Mouse (Mus musculus) ES-Bruce4 (cell line): ENCODE data around the gene Abcd2.

Experiments
- CTCF ChIP-seq: IDR thresholded peaks from one replicate; pipeline ENCODE4 v1.8.1; 2011; ENCODE audit warnings: low read depth, low read length
- POLR2A ChIP-seq: IDR thresholded peaks from one replicate; pipeline ENCODE4 v1.8.1; 2011; ENCODE audit warnings: low read length; ENCODE audit not compliant: insufficient read depth

- TF ChIP-seq POLR2A: no peak
- TF ChIP-seq CTCF: no peak
Measured at GRCm38 (mm10) chr15:91186358-91186757, 5.2 kb downstream of the Abcd2 start.
